Mouse (Mus musculus) G1E (cell line): ENCODE measurements around the gene Ppm1d.

Source experiments
- CTCF ChIP-seq: IDR thresholded peaks from 2 replicates; pipeline ENCODE4 v1.5.1; 2012; ENCODE audit warnings: low read depth, low read length, inconsistent platforms, mixed read lengths
- GATA1 ChIP-seq: IDR thresholded peaks from 2 replicates; pipeline ENCODE4 v1.6.1; 2012; ENCODE audit warnings: borderline replicate concordance, low read length, inconsistent platforms, mixed read lengths
- POLR2AphosphoS5 ChIP-seq: IDR thresholded peaks from 2 replicates; pipeline ENCODE4 v1.6.1; 2012; ENCODE audit warnings: low read depth, low read length, inconsistent platforms; ENCODE audit not compliant: insufficient replicate concordance
- TAL1 ChIP-seq: conservative IDR thresholded peaks from 2 replicates; pipeline ENCODE4 v1.6.1; 2012; ENCODE audit warnings: low read depth, low read length, inconsistent platforms, mixed read lengths

- no peak for TF ChIP-seq TAL1
- no peak for TF ChIP-seq CTCF
- TF ChIP-seq GATA1, result no peak
- TF ChIP-seq POLR2AphosphoS5, result no peak
Observed at GRCm38 (mm10) chr11:85323567-85324330, 12.7 kb downstream of the Ppm1d start.
